Mouse (Mus musculus) midbrain, postnatal 0 days (tissue): ENCODE measurements around the gene Ptprg. TPM values are rescaled to one million over a fixed set of nuclear protein-coding genes. Genes with fewer than 3 reads are reported as not detected.

Source experiments
- ATAC-seq: fragments of 200-750 bp; cut with Nextera tagmentation; 2 replicates; pipeline ENCODE4 v1.8.0; 2017; ENCODE audit warnings: moderate number of reproducible peaks, mild to moderate bottlenecking, moderate TSS enrichment, moderate library complexity; ENCODE audit not compliant: low FRiP score
- DNase-seq: peaks from one replicate; pipeline ENCODE4 v3.0.0-alpha.2; 2015; ENCODE audit warnings: low spot score
- H3K27ac ChIP-seq: fragments of 300-500 bp; sonication (generic); 2 replicates; pipeline ENCODE4 v1.5.1; 2014; ENCODE audit warnings: low read depth, mild to moderate bottlenecking, low read length, mixed read lengths
- H3K27me3 ChIP-seq: fragments of 300-500 bp; sonication (generic); 2 replicates; pipeline ENCODE4 v1.6.1; 2014; ENCODE audit warnings: low read length, control low read depth, mixed read lengths; ENCODE audit not compliant: insufficient read depth
- H3K36me3 ChIP-seq: fragments of 300-500 bp; sonication (generic); 2 replicates; pipeline ENCODE4 v1.6.1; 2014; ENCODE audit warnings: low read length, control low read depth, mixed read lengths; ENCODE audit not compliant: insufficient read depth
- H3K4me1 ChIP-seq: fragments of 300-500 bp; sonication (generic); 2 replicates; pipeline ENCODE4 v1.6.1; 2014; ENCODE audit warnings: mild to moderate bottlenecking, control low read depth, antibody characterized with exemption, low read length, mixed read lengths; ENCODE audit not compliant: insufficient read depth
- H3K4me2 ChIP-seq: fragments of 300-500 bp; sonication (generic); 2 replicates; pipeline ENCODE4 v1.6.1; 2014; ENCODE audit warnings: low read depth, mild to moderate bottlenecking, low read length, mixed read lengths; ENCODE audit not compliant: poor library complexity, severe bottlenecking
- H3K4me3 ChIP-seq: fragments of 300-500 bp; sonication (generic); 2 replicates; pipeline ENCODE4 v1.5.1; 2014; ENCODE audit warnings: low read depth, mild to moderate bottlenecking, low read length, moderate library complexity
- H3K9ac ChIP-seq: fragments of 300-500 bp; sonication (generic); replicated peaks from 2 replicates; pipeline ENCODE4 v1.6.1; 2014; ENCODE audit warnings: mild to moderate bottlenecking, low read length, moderate library complexity, mixed read lengths; ENCODE audit not compliant: poor library complexity, severe bottlenecking
- H3K9me3 ChIP-seq: fragments of 300-500 bp; sonication (generic); 2 replicates; pipeline ENCODE4 v1.6.1; 2016; ENCODE audit warnings: low read length, control low read depth
- CTCF ChIP-seq: IDR thresholded peaks from 2 replicates; pipeline ENCODE4 v1.5.1; 2016; ENCODE audit warnings: antibody characterized with exemption, mild to moderate bottlenecking
- WGBS: fragments of 180-500 bp; shearing (Covaris S2); extraction: QIAGEN DNeasy Blood & Tissue Kit; methylation state at CpG from one replicate; pipeline ENCODE4 v1.1.7; 2014; 5-methylcytosine and 5-hydroxymethylcytosine counted together
- polyA plus RNA-seq: library from polyadenylated mRNA; unstranded; fragments of >200 nt; fragmentation: Nextera tagmentation; extraction: Ambion mirVana; gene quantifications from 2 replicates; pipeline ENCODE4 v1.2.1, GENCODE M21; 2015
- total RNA-seq: library from RNA; depleted of rRNA; stranded (reverse); fragments of >200 nt; gene quantifications from 2 replicates; pipeline ENCODE4 v1.2.3, GENCODE M21; 2014

Ptprg gene
- total and polyA plus RNA-seq, 2 experiments from 2014 or later, result 25.7 to 84.9 TPM

- TF ChIP-seq CTCF, result no peak
- no peak overlapping the region for H3K4me3 ChIP-seq
- ATAC-seq (no peak), DNase-seq (peak; percentile 42)
- no peak overlapping the region for H3K9ac ChIP-seq
- H3K27ac ChIP-seq, result no peak overlapping the region
- no peaks in the 10 kb centered on the region for H3K27me3 ChIP-seq
- no peaks in the 10 kb centered on the region for H3K9me3 ChIP-seq
- H3K4me1 ChIP-seq, result peaks cover 10% of the 10 kb centered on the region; the same call in 1 of the 2 replicates
- H3K36me3 ChIP-seq, result no peaks in the 10 kb centered on the region
- H3K4me2 ChIP-seq, result peak overlapping the region; percentile 29; the same call in 1 of the 2 replicates
- 6% methylated on average over 6 of the region's 6 CpGs for WGBS
Measured at GRCm38 (mm10) chr14:11670847-11671246, 117.5 kb downstream of the Ptprg start.

DNA sequence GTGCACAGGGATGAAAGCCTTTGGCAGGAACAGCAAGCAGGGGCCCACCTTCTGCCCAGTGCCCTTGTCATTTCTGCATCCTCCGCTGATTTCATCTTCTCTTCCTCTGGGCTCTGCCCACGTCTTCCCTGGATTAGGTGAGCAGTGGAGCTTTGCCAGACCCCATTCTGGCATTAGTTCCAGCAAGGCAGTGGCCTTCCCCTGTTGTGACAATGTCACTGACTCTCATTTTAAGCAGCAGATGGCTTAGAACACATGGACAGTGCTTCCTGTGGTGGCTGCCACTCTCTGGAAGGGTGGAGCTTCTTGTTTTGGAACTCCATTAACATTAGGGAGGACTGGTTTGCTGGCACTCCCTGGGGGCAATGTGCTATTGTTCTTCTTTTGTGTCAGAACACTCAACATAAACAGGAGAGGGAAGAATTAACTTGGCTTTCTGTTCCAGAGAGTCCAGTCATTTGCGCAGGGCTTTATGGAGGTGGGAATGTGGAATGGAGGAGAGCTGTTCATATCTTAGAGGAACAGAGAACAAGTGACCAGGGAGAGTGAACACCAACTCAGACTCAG lies 119.7 kb downstream of the Ptprg start:
- H3K4me2 ChIP-seq, result no peak overlapping the region
- WGBS, result 58% methylated on average over 3 of the region's 3 CpGs

GRCm38 (mm10) chr14:11678201-11678600 lies 124.9 kb downstream of the Ptprg start:
- H3K9ac ChIP-seq, result no peak overlapping the region
- no peak overlapping the region for H3K4me3 ChIP-seq
- DNase-seq (no peak), ATAC-seq (no peak)
- 0 out of 2 replicates have a peak, but pooled peaks cover 1% of the 10 kb centered on the region for H3K4me1 ChIP-seq
- no peaks in the 10 kb centered on the region for H3K9me3 ChIP-seq
- no peak overlapping the region for H3K27ac ChIP-seq
- H3K27me3 ChIP-seq, result no peaks in the 10 kb centered on the region
- 73% methylated on average over 4 of the region's 4 CpGs for WGBS
- H3K36me3 ChIP-seq, result no peaks in the 10 kb centered on the region
- no peak overlapping the region for H3K4me2 ChIP-seq
- TF ChIP-seq CTCF, result no peak

More for the DNA sequence above, 119.7 kb downstream of the Ptprg start:
- no peak overlapping the region for H3K4me3 ChIP-seq
- H3K27me3 ChIP-seq, result no peaks in the 10 kb centered on the region
- TF ChIP-seq CTCF, result no peak
- DNase-seq (peak; percentile 71), ATAC-seq (no peak)
- H3K36me3 ChIP-seq, result no peaks in the 10 kb centered on the region
- H3K9me3 ChIP-seq, result no peaks in the 10 kb centered on the region
- H3K4me1 ChIP-seq, result peaks cover 6% of the 10 kb centered on the region; the same call in 1 of the 2 replicates
- no peak overlapping the region for H3K9ac ChIP-seq
- H3K27ac ChIP-seq, result no peak overlapping the region

GRCm38 (mm10) chr14:11679741-11680140 lies 126.4 kb downstream of the Ptprg start:
- DNase-seq, result no peak
- H3K36me3 ChIP-seq, result no peaks in the 10 kb centered on the region

GRCm38 (mm10) chr14:11680621-11681020 lies 127.3 kb downstream of the Ptprg start:
- Histone ChIP-seq H3K27ac (no peak overlapping the region), H3K27me3 (no peaks in the 10 kb centered on the region), H3K4me2 (no peak overlapping the region), H3K9ac (no peak overlapping the region), H3K36me3 (no peaks in the 10 kb centered on the region), H3K9me3 (no peaks in the 10 kb centered on the region), H3K4me3 (no peak overlapping the region), H3K4me1 (peaks cover 10% of the 10 kb centered on the region; the same call in 1 of the 2 replicates)
- TF ChIP-seq CTCF, result no peak
- WGBS, result 80% methylated on average over 2 of the region's 2 CpGs
- no peak for ATAC-seq
- no peak for DNase-seq

More at GRCm38 (mm10) chr14:11679741-11680140, 126.4 kb downstream of the Ptprg start:
- TF ChIP-seq CTCF, result no peak
- no peaks in the 10 kb centered on the region for H3K9me3 ChIP-seq
- no peak overlapping the region for H3K4me3 ChIP-seq
- WGBS, result 80% methylated on average over 3 of the region's 3 CpGs
- H3K9ac ChIP-seq, result no peak overlapping the region
- no peaks in the 10 kb centered on the region for H3K27me3 ChIP-seq
- H3K4me2 ChIP-seq, result no peak overlapping the region
- no peak for ATAC-seq
- H3K4me1 ChIP-seq, result peaks cover 10% of the 10 kb centered on the region; the same call in 1 of the 2 replicates
- H3K27ac ChIP-seq, result no peak overlapping the region

GRCm38 (mm10) chr14:11682441-11682840 lies 129.1 kb downstream of the Ptprg start:
- H3K4me3 ChIP-seq, result no peak overlapping the region
- ATAC-seq, result no peak
- H3K27ac ChIP-seq, result no peak overlapping the region
- no peak overlapping the region for H3K4me2 ChIP-seq
- no peak for DNase-seq
- no peaks in the 10 kb centered on the region for H3K9me3 ChIP-seq
- no peak overlapping the region; the same call in 1 of the 2 replicates for H3K9ac ChIP-seq
- no peaks in the 10 kb centered on the region for H3K27me3 ChIP-seq
- 41% methylated on average over 3 of the region's 3 CpGs for WGBS
- TF ChIP-seq CTCF, result no peak
- no peaks in the 10 kb centered on the region for H3K36me3 ChIP-seq
- H3K4me1 ChIP-seq, result peaks cover 10% of the 10 kb centered on the region; the same call in 1 of the 2 replicates
